Mouse (Mus musculus): ENCODE data around the gene Pars2.

Pars2 gene

DNA sequence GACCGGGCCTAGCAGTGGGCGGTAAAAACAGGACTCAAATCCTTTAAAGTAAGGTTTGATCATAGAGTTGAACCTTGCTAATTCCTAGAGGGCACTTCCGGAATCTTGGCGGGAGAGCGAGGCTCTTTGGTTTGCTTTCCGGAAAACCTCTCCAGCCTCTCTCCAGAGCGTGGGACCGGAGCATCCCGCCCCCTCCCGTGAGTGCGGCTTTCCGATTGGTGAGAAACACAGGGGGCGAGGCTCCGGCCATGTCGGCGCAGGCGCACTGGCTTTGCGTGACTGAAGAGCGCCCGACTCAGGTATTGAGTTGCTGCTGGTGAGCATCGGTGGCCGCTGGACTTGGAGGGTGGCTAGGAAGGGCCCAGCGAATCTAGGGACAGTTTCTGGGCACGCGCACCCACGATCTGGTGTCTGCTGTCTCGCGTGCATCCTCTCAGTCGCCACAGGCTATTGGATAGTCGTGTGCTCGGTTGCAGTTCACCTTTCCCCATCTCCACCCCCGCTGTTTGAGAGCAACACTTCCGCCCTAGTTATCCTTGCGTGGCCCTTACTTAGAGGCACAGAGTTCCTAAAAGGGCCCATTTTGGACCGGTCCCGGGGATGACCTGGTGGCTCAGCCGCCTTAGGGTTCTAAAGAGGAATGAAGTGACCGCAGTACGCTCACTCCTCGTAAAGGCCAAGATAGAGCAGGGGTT lies at the start of gene Pars2:
Gene Pars2 (plus strand): TSS at position 237 of the 695 bp plus-strand sequence.
- peak; percentile 98 for DNase-seq

GRCm38 (mm10) chr4:106606639-106607554 lies 44.0 kb upstream of the Pars2 start:
- peak; percentile 69 for DNase-seq

GRCm38 (mm10) chr4:106607905-106608304 lies 43.0 kb upstream of the Pars2 start:
- no peak for DNase-seq

DNA sequence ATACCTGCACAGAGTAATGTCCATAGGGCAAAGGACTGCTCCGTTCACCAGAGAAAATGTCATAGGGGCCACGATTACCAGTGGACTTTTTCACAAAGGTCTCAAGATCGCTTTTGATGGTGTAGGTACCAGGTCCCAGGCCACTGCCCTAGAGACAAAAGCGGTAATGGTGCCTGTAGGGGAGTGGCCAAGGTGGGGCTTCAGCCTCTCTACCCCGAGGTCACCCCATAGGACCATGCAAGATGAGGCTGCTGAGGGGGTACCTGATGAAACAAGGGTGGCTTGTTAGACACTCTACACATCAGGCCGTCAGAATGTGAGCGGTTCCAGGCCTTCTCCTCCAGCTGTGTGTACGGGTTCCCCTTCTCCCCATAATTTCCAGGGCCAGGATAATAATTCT lies 37.8 kb upstream of the Pars2 start:
- no peak for DNase-seq

DNA sequence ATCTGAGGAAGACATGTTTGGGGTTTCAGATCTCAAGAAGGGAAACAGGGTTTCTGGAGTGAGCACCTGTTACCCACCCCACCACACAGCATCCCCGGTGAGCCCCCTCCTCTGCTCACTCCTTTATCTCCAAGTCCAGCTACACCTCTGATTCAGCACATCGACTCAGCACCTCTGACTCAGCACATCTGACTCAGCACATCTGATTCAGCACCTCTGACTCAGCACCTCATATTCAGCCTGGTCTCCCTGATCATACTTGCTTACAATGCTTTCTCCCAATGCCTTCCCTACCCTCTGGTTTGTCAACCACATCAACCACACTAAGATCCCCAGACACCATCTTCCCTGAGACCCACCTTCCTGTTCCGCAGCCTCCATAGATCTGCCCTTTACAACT lies 37.3 kb upstream of the Pars2 start:
- DNase-seq: no peak

DNA sequence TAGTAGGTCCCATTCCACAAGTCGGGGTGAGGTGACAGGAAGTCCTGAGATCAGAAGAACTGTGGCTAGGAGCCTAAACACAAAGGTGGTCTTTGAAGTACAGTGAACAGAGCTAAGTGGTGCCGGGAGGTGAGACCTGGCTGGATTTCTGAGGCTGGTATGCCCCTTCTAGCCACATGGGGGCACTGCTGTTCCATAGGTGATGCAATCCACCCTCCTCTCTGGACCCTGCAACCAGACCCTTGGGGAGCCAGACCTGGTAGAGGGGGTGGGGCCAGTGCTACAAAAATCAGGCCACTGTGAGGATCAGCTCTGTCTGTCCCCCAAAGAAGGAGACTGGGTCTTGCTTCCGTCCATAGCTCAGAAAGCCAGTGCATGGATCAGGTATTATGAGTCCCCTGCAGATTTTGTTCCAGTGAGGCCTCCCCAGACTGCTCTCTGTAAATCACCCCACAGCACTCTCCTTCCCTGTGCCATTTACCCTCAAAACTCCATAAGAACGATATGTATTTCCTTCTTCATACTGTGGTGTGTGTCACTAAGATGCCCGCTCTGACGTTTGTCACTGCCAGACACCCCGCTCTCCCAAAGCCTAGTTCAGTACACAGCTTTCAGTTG lies 36.6 kb upstream of the Pars2 start:
- peak; percentile 85 for DNase-seq

- DNase-seq: no peak
Measured at GRCm38 (mm10) chr4:106614881-106615280, 36.0 kb upstream of the Pars2 start.

DNA sequence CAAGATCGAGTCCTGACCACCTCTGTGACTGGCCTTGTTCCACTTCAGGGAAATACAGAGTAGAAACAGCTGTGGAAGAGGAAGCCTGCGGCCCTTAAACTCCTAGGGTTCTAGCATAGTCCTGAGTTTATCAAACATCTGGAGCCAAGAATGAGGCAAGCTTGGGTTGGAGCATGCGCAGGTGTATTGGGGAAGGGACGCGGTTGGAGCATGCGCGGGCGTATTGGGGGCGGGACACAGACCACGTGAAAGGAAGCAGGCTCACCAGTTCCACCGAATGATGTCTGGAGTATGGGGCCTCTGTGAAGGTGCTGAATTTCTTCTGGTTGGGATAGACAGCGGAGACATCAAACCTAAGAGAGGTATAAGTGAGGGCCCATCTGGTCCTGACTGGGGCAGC lies 35.2 kb upstream of the Pars2 start:
- no peak for DNase-seq

GRCm38 (mm10) chr4:106617056-106617455 lies 33.8 kb upstream of the Pars2 start, which contains the start of gene Lexm:
Gene Lexm, minus strand, starts transcription at chr4:106617241.
- DNase-seq: peak; percentile 52

GRCm38 (mm10) chr4:106618898-106619297 lies 32.0 kb upstream of the Pars2 start:
- no peak for DNase-seq

DNA sequence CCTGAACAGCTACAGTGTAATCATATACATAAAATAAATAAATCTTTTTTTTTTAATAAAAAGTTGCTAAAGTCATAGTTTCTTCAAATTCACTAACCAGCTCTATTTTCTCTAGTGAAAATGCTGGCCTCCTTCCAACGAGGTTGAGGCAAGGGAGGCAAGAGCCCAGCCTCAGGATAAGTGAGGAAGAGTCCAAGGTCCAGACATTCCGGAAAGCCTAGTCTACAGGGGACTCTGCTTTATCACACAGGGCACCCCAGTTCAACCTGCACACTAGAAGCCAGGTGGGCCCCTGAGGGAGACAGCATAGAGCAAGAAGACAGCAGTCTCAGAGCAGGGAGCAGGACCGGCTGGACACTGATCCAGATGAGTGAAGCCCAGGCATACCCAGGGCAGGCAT lies 29.4 kb upstream of the Pars2 start:
- no peak for DNase-seq

GRCm38 (mm10) chr4:106622030-106622493 lies 28.8 kb upstream of the Pars2 start, which contains the start of gene Ttc22:
Gene Ttc22, plus strand, starts transcription at chr4:106622432.
- no peak for DNase-seq

DNA sequence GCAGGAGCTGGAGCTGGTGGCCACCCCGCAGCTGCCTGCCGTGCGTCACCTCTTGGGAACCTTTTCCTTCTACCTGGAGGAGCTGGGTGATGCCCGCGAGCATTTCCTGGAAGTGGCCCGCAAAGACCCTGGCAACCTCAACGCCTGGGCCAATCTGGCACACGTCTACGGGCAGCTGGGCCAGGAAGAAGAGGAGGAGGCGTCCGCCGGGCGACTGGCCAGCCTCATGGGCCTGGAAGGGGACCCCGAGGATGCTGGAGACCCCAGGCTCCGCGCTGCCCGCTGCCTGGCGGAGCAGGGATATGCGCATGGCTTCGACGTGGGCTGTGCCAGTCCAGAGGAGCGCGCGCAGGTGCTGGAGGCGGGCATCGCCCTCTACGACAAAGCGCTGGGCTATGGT lies 28.2 kb upstream of the Pars2 start:
- no peak for DNase-seq

DNA sequence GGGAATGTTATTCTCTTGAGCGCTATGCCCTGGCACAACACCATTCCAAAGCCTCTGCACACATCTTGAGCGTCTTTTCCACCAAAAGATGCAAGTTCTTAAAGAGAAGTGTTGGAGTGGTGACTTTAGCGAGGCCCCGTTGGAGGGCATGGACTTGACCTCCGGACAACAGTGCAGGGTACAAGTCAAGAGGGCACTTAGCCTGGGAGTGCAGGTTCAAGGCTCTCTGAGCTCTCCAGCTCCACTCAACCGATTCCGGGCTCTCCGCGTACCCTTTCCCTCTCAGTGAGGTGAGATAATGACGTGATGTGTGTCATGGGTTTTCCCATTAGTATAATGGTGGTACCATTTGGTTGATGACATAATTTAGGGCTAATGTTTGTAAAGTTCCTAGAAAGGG lies 26.6 kb upstream of the Pars2 start:
- no peak for DNase-seq

DNA sequence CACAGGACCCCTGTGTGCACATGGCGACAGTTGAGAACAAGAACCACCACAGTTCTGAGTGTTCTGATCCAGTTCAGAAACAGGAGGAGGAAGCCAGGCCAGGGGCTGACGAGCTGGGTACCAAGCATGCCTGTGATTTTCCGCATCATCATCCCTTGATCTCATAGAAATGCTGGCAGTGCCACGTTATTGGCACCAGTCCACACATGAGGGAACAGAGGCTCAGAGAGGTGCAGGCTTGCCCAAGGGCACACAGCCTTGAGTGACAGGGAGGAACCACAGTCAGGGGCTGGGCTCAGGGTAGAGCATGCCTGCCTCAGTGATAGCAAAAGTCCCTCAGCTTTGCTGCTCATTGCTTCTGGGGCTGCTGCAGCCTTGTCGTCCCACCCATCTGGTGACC lies 23.1 kb upstream of the Pars2 start:
- no peak for DNase-seq

DNA sequence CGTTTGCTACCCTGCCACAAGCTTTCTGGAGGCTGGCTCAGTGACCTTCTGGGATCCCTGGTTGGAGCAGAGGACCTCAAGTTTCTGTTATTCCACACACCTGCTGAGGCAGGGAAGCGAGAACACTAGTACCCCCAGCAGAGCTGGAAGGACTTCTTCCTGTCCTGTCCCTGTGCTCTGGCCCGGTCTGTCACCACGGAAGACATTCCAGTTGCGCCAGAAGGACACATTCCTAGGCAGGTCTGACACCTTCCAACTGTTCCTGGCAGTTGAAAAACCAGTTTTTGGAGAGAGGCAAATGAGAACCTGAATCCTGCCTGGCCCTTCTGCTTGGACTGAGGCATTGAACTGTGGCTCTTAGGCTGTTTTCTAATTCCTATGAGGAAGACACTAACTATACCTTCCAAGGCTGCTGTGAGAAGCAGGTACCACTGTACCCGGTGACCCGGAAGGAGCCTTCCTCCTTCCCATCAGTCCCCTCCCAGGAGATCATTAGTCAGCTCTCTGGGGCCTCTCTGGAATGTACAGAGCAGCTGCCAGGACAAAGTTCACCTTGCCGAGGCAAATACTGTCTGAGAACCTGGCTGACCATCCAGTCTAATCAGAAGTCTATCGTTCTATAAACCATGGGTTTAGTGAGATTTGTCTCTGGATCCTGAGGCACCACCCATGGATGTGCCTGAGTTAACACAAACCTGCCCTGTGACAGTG lies 22.1 kb upstream of the Pars2 start:
- no peak for DNase-seq

DNA sequence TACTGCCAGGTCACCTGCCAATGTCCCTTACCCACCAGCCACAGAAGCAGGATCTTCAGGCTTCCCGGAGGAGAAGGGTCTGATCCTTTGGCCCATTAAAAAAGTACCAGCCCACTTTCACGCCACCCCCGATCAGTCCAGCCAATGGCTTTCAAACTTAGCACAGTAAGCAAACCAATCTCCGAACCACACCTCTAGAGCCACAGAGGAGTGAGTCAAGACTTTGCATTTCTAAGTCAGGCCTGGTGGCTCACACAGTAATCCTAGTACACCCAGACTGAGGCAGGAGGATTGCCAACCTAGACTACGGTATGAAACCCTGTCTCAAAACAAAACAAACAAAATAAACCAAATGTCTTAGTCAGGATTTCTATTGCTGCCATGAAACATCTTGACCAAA lies 21.5 kb upstream of the Pars2 start:
- DNase-seq: no peak

- peak; percentile 71 for DNase-seq
Measured at GRCm38 (mm10) chr4:106630333-106631220, 20.3 kb upstream of the Pars2 start.

DNA sequence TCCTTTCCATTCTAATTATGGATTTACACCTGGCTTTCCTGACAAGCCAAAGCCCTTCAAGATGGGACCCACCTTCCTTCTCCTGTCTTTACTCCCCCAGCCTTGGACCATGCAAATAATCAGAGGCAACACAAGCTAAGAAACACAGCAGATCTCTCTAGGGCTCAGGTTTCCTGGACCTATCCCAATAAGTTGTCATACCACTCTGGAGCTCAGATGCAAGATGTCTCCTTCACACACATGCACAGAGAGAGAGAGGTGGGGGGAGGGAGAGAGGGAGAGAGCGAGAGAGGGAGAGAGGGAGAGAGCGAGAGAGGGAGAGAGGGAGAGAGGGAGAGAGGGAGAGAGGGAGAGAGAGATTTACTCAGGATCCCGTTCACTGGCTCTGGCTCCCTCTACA lies 18.6 kb upstream of the Pars2 start:
- DNase-seq: no peak

DNA sequence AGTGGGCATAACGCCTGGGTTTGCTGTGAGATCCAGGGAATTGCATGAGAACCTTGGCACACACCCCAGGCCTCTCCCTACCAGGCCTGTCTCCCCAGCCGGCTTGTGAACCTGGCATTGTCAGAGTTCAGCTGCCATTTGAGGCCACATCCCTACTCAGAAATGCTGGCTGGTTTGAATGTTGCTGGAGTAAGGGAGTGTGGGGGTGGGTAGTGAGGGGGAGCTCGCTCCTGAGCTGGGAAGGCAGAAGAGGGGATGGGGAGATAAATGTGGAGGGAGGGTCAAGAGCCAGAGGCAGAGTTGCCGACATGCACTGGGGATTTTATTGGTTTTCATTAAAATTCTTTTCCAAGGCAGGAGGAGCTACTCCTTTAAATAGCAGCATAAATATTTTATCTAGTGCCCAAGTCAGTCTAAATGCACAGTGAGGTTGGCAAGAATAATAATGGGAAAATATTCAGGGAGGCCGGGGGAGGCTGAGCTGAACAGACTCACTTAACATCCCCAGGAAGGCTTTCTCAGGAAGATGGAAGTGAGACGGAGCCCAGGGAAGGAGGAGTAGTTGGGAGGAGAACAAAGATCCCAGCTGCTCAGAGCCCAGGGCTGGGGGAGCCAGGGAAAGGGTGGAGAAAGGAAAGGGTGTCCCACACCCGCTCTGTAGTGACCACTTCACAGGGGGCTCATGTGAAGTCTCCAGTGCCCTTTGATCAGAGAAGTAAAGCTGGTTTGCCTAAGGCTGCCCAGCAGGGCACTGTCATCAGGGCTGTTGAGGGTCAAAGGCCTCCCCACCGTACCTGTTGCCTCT lies 17.4 kb upstream of the Pars2 start:
- DNase-seq: no peak

GRCm38 (mm10) chr4:106634086-106634479 lies 16.8 kb upstream of the Pars2 start:
- no peak for DNase-seq

All from embryo, embryonic 11 days (tissue).